Mouse (Mus musculus) ES-Bruce4 (cell line): ENCODE measurements around the gene 2210010C04Rik. TPM values are rescaled to one million over a fixed set of nuclear protein-coding genes. Genes with fewer than 3 reads are reported as not detected.

Experiments
- H3K27ac ChIP-seq: 2 replicates; pipeline ENCODE4 v1.5.1; 2012; ENCODE audit warnings: low read length, inconsistent platforms; ENCODE audit not compliant: insufficient read depth
- H3K27me3 ChIP-seq: 2 replicates; pipeline ENCODE4 v1.6.1; 2012; ENCODE audit warnings: mild to moderate bottlenecking, low read length, inconsistent platforms; ENCODE audit not compliant: control insufficient read depth, poor library complexity, insufficient read depth, severe bottlenecking
- H3K36me3 ChIP-seq: 2 replicates; pipeline ENCODE4 v1.6.1; 2012; ENCODE audit warnings: inconsistent platforms, mild to moderate bottlenecking, low read length, moderate library complexity; ENCODE audit not compliant: control insufficient read depth, poor library complexity, insufficient read depth, severe bottlenecking
- H3K4me1 ChIP-seq: one replicate; pipeline ENCODE4 v1.8.1; 2011; ENCODE audit warnings: low read length; ENCODE audit not compliant: control insufficient read depth, insufficient read depth
- H3K4me3 ChIP-seq: 2 replicates; pipeline ENCODE4 v1.5.1; 2011; ENCODE audit warnings: low read depth, mild to moderate bottlenecking, low read length
- H3K9ac ChIP-seq: 2 replicates; pipeline ENCODE4 v1.6.1; 2012; ENCODE audit warnings: low read depth, mild to moderate bottlenecking, inconsistent platforms; ENCODE audit not compliant: poor library complexity, severe bottlenecking
- H3K9me3 ChIP-seq: replicated peaks from 2 replicates; pipeline ENCODE4 v1.6.1; 2012; ENCODE audit warnings: mild to moderate bottlenecking, low read length, inconsistent platforms; ENCODE audit not compliant: control insufficient read depth, poor library complexity, insufficient read depth, severe bottlenecking
- CTCF ChIP-seq: IDR thresholded peaks from one replicate; pipeline ENCODE4 v1.8.1; 2011; ENCODE audit warnings: low read depth, low read length
- EP300 ChIP-seq: IDR thresholded peaks from 2 replicates; pipeline ENCODE4 v1.6.1; 2011; ENCODE audit warnings: low read depth, low read length; ENCODE audit not compliant: insufficient read depth
- POLR2A ChIP-seq: IDR thresholded peaks from one replicate; pipeline ENCODE4 v1.8.1; 2011; ENCODE audit warnings: low read length; ENCODE audit not compliant: insufficient read depth
- polyA plus RNA-seq: library from polyadenylated mRNA; stranded (reverse); fragments of >200 nt; gene quantifications from 2 replicates; pipeline ENCODE4 v1.2.4, GENCODE M21; 2011; ENCODE audit warnings: low read depth; ENCODE audit not compliant: missing spikeins, insufficient read depth, insufficient read length

2210010C04Rik gene
- polyA plus RNA-seq, 1 experiment, result not detected

DNA sequence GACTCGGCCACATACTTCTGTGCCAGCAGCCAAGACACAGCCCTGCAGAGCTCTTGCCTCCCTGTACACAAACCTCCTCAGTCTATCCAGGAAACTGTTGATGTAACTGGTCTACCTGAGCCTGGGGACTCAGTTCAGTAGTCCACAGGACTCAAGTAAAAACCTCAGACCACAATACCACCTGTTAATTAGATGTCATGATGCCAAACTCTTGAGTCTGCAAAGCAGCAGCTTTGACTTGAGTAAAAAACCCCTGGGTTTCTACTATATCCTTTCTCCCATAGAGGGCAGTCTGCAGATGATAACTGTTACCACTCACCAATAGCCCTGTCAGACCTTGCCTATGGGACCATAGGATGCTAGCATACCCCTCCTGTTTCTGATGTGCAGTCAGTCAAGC is 12.7 kb upstream of the 2210010C04Rik start:
- Histone ChIP-seq H3K9ac (no peak overlapping the region), H3K27ac (no peak overlapping the region), H3K4me1 (no peaks in the 10 kb centered on the region), H3K27me3 (no peaks in the 10 kb centered on the region), H3K4me3 (no peak overlapping the region), H3K9me3 (no peaks in the 10 kb centered on the region), H3K36me3 (no peaks in the 10 kb centered on the region)
- no peak for TF ChIP-seq EP300
- TF ChIP-seq CTCF, result no peak
- no peak for TF ChIP-seq POLR2A

- no peaks in the 10 kb centered on the region for H3K9me3 ChIP-seq
- no peak overlapping the region for H3K27ac ChIP-seq
- H3K27me3 ChIP-seq, result no peaks in the 10 kb centered on the region
- TF ChIP-seq POLR2A, result no peak
- no peak for TF ChIP-seq CTCF
- no peak for TF ChIP-seq EP300
- no peak overlapping the region for H3K9ac ChIP-seq
- no peaks in the 10 kb centered on the region for H3K36me3 ChIP-seq
- no peak overlapping the region for H3K4me3 ChIP-seq
- H3K4me1 ChIP-seq, result no peaks in the 10 kb centered on the region
Observed at GRCm38 (mm10) chr6:41047202-41047601, 11.9 kb upstream of the 2210010C04Rik start.

GRCm38 (mm10) chr6:41046553-41046952 is 11.2 kb upstream of the 2210010C04Rik start:
- no peak for TF ChIP-seq CTCF
- no peak for TF ChIP-seq POLR2A
- no peak for TF ChIP-seq EP300
- H3K9me3 ChIP-seq, result no peaks in the 10 kb centered on the region
- H3K36me3 ChIP-seq, result no peaks in the 10 kb centered on the region
- no peaks in the 10 kb centered on the region for H3K27me3 ChIP-seq
- H3K4me1 ChIP-seq, result no peaks in the 10 kb centered on the region
- no peak overlapping the region for H3K27ac ChIP-seq
- no peak overlapping the region for H3K9ac ChIP-seq
- H3K4me3 ChIP-seq, result no peak overlapping the region

DNA sequence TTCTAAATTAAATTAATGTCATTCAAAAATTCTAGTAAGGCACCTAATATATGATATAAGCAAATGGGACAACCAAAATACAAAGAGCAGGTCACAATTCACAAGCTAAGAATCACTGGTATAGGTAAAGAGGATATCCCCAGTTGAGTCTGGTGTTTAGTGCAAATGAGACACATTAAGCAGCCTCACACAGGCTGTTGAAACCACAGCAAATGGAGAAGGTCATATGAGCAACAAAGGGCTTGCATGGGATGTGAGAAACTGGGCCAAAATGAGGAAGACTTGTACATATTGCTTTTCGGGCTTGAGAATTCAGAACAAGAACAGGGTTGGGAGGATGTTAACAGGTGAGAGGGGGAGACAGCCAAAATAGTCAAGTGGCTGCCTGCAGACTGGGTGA is 9.4 kb upstream of the 2210010C04Rik start:
- Histone ChIP-seq H3K4me3 (no peak overlapping the region), H3K9ac (no peak overlapping the region), H3K36me3 (no peaks in the 10 kb centered on the region), H3K27me3 (no peaks in the 10 kb centered on the region), H3K27ac (no peak overlapping the region), H3K4me1 (no peaks in the 10 kb centered on the region), H3K9me3 (no peaks in the 10 kb centered on the region)
- TF ChIP-seq CTCF (no peak), EP300 (no peak), POLR2A (no peak)

DNA sequence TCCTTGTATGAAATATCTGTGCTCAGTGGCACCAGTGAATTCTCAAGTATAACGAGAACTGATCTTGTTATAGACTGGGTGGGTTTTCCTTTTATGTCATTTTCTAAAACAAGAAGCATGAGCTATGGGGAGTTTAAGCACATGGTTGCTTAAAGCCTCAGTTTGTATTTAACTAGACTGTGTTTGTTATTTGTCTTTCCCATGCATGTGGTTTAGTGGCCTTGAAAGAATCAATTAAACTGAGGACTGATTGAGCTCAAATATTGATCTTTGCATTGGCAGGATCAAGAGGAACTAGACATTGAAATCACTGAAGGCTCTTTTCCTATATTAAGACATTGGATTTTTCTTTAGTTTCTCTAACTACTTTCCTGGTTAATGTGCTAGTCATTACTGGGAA is 9.0 kb upstream of the 2210010C04Rik start:
- Histone ChIP-seq H3K27me3 (no peaks in the 10 kb centered on the region), H3K36me3 (no peaks in the 10 kb centered on the region), H3K4me3 (no peak overlapping the region), H3K9ac (no peak overlapping the region), H3K27ac (no peak overlapping the region), H3K4me1 (no peaks in the 10 kb centered on the region), H3K9me3 (no peaks in the 10 kb centered on the region)
- TF ChIP-seq POLR2A (no peak), EP300 (no peak), CTCF (no peak)

GRCm38 (mm10) chr6:41032802-41033201 is 2.5 kb downstream of the 2210010C04Rik start:
- Histone ChIP-seq H3K27me3 (no peaks in the 10 kb centered on the region), H3K9me3 (no peaks in the 10 kb centered on the region), H3K9ac (no peak overlapping the region), H3K4me1 (peaks cover 1% of the 10 kb centered on the region), H3K36me3 (no peaks in the 10 kb centered on the region), H3K4me3 (no peak overlapping the region), H3K27ac (no peak overlapping the region)
- TF ChIP-seq CTCF (no peak), EP300 (no peak), POLR2A (no peak)
